Mouse (Mus musculus): ENCODE results near the gene Crygd.

Gene Crygd

DNA sequence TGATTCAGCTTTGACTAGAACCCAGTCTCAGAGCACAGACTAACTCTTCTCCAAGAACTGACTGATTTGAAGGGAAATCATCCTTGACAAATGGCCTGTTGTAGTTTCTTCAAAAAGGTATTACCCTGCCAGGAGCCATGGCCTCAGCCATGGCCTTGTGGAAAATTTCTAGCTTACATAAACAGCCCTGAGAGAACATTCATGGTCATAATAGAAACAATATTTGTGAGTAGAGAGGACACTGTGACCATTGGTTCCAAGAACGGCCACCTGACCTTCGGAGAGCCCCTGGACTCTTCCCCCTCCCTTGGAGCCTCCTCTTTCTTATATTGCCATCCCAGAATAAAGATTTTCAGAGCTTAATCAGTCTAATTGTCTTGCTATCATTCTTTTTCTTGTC, 19.8 kb downstream of the Crygd start:
- no peak for DNase-seq (ENCODE audit: low read depth, low spot score)

DNA sequence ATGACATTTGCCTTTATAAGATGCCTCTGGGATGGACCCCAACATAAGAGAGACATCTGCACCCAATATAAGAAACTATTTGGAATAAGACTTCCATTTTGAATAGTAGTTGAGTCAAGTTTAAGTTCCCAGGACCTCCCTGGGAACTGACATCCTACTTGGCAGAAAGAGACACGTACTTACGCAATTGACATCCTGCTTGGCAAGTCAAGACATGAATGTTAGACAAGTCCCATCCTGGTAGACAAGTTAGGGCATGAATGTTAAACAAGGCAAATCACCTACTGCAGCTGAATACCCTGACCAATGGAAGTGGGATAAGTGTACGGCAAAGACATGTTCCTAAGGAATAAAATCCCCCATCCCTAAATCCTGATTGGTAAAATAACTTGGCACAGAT, 21.4 kb downstream of the Crygd start:
- no peak for DNase-seq (ENCODE audit: low read depth, low spot score)

DNA sequence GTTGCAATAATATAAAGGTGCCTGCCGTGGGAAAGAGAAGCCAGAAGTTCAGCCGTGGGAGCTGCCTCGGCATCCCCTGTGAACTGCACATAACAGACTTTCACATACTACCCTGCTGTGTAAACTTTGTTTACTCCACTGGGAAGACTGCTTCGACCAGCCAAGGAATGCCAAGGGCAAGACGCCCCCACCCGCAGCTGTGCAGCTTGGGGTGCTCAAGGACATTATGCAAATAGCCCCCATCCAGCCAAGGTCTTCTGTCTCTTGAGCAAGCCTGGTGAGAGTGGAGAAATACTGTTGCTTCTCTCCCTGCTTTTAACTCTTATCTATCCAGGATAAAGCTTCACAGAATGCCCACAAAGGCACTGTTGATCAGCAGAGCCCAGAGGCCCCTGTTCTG, 22.4 kb downstream of the Crygd start:
- DNase-seq (ENCODE audit: low read depth, low spot score): no peak

DNA sequence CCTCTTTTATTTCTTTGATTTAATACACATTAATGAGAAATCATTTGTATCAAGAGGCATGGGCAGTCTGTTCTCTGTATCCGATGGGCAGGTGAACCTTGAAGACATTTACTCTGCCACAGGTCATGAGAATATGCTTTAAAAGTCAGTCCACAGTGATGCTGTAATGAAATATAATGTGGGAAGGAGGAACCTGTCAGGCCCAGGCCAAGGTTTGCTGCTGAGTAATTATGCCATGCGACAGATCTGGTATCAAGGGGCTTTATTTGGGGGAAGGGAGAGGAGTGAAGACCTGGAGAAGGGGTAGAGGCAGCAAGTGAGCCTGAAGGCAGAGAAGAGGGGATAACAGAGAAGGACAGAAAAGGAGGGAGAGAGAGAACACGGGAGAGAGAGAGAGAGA, 23.6 kb downstream of the Crygd start:
- DNase-seq (ENCODE audit: low read depth, low spot score): no peak

DNA sequence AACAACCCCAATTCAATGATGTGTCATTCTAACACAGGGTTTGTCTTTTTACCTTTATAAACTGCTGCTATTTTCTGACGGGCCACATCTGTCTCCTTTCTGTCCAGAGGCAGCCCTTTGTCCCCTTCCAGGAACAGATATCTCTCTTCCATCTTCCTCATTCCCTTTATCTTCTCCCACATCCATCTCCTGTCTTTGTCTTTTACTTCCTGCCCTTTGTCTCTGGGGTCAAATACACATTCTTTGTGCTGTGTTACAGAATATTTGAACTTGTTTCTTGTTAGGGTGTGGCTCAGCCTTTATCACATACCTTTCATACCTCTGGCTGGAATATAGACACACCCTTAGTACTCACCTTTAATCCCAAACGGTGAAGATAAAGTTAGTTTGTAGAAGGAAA, 25.7 kb downstream of the Crygd start:
- no peak for DNase-seq (ENCODE audit: low read depth, low spot score)

DNA sequence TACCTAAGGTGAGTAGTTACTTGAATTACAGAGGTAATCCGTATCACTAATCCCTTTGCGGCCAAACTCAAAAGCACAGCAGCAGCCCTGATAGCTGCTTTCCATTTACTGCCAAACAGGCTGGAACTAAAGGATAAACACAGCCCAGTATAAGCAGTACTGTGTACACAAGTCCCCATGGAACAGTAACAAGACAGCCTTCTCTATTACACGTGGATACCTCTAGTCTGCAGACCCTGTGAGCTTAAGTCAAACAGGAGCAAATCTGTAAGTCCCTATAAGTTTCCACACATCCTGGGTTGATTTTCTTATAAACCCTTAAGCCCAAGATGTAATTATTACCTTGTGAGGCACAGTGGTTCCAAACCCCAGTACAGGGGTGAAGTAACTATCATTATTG, 27.7 kb downstream of the Crygd start:
- DNase-seq (ENCODE audit: low read depth, low spot score): no peak

DNA sequence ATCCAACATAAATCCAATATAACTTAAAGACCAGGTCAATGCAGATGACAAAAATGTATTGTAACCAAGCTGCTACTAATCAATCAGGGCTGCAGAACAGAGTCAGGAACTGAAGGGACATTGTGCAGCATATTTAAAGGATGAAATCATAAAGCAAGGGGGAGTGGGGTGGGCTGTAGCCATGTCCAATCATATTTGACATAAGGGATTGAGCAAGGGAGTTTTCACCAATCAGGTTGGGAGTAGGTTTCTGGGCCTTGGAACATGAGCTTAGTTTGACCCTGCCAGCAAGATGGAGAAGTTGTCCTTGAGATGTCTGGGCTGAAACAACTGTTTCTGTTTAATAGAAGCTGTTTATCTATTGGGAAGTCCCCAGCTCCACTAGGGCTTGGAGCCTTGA, 30.6 kb downstream of the Crygd start, which contains the start of gene Akr1cl:
Akr1cl (minus strand) TSS at position 119 of the 400 bp plus-strand sequence.
- no peak for DNase-seq (ENCODE audit: low read depth, low spot score)

DNA sequence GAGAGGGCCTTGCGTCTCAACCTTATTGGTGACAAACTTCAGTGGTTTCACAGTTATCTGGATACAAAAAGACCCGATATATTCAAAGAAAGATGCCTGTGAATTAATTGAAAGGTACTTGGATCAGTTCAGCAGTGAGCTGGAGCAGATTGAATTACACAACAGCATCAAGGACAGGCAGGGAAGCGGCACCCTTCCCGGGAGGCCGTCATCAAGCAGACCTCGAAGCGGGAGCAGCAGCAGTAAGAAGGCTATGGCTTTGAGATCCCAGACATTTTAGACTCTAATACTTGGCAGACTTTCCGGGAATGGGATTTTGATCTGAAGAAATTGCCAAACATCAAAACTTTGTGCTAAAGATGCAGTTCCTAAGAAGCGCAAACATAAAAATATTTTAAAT, 35.0 kb downstream of the Crygd start:
- DNase-seq (ENCODE audit: low read depth, low spot score): no peak

DNA sequence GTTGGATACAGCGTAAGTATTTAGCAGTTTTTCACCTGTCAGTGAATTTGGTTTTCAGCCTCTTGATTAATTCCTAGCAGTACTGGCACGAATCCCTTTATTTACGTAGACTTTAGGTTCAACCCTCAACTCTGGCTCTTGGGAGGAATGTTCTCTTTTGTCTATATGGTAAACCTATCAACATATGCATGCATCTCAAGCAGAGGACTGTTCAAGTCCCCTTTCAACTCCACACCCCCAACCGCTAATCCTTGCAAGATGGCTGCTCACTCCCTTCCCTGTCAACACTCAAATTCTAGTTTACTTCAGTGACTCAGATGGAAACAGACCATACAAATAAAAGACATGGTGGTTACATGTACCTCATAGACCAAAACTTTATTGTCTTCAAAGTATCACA, 50.5 kb downstream of the Crygd start:
- no peak for DNase-seq (ENCODE audit: low read depth, low spot score)
